Mouse (Mus musculus): Measurements from ENCODE around the gene Mdm2.

DNA sequence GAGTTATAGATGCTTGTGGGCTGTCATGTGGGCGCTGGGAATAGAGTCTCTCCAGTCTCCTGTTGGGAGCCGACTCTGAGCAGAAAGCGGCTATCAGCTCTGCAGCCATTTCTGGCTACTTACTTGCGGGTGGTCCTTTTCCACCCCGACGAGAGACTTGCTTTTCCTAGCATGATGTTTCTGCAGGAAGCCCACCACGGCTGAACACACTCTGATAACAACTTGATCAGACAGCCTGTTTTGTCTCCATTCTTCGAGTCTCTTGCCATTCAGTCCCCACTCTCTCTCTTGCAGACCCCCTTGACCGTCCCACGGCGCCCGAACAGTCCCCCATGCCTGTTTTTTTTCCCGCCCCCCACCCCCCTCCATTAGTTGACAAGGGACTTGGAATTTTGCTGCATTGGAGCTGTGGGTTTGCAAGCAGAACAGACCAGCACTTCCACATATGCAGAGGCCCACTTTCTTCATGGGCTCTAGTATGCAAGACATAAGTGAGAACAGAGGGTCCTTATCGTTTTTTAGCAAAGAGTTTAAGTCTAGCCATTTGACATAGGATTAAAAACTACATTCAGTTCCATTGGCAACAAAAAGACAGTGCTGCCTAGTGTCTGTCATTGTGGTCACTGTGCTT, 22.5 kb upstream of the Mdm2 start:
- TF ChIP-seq CTCF (IDR thresholded peaks at IDR 0.05; ENCODE audit: low read depth), result no peak
- no peak for TF ChIP-seq EP300 (optimal IDR thresholded peaks at IDR 0.05)

All from stomach, postnatal 0 days (tissue).